Mouse (Mus musculus) megakaryocyte progenitor cell, adult 5-6 weeks (primary cell): ENCODE measurements around the gene Gm49373. TPM values are rescaled to one million over a fixed set of nuclear protein-coding genes. Genes with fewer than 3 reads are reported as not detected.

Source experiments
- ATAC-seq: replicated peaks from 2 replicates; pipeline ENCODE4 v1.8.0; 2016; ENCODE audit warnings: mild to moderate bottlenecking, moderate TSS enrichment, inconsistent platforms; ENCODE audit not compliant: poor library complexity
- total RNA-seq, 2 experiments: library from RNA; stranded (forward) in 1 of 2; stranded (reverse) in 1 of 2; fragments of 157-497, 149-512 nt in 1 of 2; fragments of 200-1000 nt in 1 of 2; gene quantifications; 2 replicates each; pipeline versions ENCODE4 v1.2.3 to v1.2.4; 2015 to 2017

Gene Gm49373
- total RNA-seq, 2 experiments from 2014 or later: 1.0 TPM; not detected in 1

GRCm38 (mm10) chr9:21029291-21030054 is 43.4 kb downstream of the Gm49373 start, which contains the start of gene Icam4:
Icam4 (plus strand) TSS chr9:21029373.
- ATAC-seq: peak; percentile 53

- no peak for ATAC-seq
These were observed 44.3 kb downstream of the Gm49373 start for GRCm38 (mm10) chr9:21028560-21029110.

DNA sequence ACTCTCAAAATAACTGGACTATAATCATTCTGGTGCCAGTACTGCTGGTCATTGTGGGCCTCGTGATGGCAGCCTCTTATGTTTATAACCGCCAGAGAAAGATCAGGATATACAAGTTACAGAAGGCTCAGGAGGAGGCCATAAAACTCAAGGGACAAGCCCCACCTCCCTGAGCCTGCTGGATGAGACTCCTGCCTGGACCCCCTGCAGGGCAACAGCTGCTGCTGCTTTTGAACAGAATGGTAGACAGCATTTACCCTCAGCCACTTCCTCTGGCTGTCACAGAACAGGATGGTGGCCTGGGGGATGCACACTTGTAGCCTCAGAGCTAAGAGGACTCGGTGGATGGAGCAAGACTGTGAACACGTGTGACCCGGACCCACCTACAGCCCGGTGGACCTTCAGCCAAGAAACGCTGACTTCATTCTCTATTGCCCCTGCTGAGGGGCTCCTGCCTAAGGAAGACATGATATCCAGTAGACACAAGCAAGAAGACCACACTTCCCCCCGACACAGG is 45.1 kb downstream of the Gm49373 start:
- ATAC-seq: no peak

DNA sequence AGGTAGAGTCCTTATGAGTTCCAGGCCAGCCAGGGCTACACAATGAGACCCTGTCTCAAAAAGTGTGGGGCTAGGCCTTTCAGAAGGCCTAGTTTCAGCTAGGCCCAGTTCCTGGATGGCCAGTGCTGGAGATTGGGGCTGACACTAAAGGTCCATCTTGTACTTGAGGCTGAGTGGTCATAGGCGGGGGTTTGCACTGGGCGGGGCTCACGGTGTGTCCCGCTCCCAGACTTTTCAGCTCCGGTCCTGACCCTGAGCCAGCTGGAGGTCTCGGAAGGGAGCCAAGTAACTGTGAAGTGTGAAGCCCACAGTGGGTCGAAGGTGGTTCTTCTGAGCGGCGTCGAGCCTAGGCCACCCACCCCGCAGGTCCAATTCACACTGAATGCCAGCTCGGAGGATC is 46.0 kb downstream of the Gm49373 start:
- ATAC-seq: no peak

- no peak for ATAC-seq
These were observed 47.6 kb downstream of the Gm49373 start for GRCm38 (mm10) chr9:21025258-21025810.

- ATAC-seq: no peak
These were observed 50.2 kb downstream of the Gm49373 start for GRCm38 (mm10) chr9:21022726-21023125.

- no peak for ATAC-seq
These were observed 50.6 kb downstream of the Gm49373 start for GRCm38 (mm10) chr9:21022288-21022687.

GRCm38 (mm10) chr9:21021363-21021762 is 51.5 kb downstream of the Gm49373 start:
- ATAC-seq: no peak

DNA sequence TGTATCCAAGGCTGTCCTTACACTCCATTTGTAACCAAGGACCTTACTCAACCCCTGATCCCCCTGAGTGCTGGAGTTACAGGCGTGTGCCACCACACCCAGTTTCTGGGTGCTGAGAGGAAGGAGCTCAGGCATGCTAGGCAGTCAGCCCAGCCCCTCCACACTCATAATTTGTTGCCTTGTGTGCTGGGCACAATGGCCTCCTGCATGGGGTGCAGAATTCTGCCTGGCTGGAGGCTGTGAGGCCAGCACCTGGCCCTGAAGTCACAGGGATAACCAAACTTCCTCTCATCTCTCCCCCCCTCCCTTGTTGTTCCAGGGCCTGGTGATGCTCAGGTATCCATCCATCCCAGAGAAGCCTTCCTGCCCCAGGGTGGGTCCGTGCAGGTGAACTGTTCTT is 54.3 kb downstream of the Gm49373 start:
- no peak for ATAC-seq

DNA sequence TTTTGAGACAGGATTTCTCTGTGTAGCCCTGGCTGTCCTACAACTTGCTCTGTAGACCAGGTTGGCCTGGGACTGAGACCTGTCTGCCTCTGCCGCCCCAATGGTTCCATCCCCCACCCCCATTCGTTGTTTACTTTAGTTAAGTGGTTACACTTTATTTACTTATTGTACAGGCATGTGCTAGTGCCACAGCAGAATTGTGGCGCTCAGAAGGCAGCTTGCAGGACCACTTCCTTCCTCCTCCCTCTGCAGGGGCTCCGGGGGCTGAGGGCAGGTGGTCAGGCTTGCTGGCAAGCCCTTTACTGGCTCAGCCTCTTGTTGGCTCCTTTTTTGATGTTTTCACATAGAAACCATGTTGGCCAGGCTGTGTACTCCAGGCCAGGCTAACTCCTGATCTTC is 55.7 kb downstream of the Gm49373 start:
- ATAC-seq: no peak

GRCm38 (mm10) chr9:21016331-21017176 is 56.3 kb downstream of the Gm49373 start:
- ATAC-seq: no peak

GRCm38 (mm10) chr9:21015571-21016130 is 57.2 kb downstream of the Gm49373 start, which contains the start of gene Icam1:
Icam1 (plus strand) TSS chr9:21015985.
- peak; percentile 43 for ATAC-seq

- peak; percentile 68 for ATAC-seq
These were observed 58.0 kb downstream of the Gm49373 start for GRCm38 (mm10) chr9:21014691-21015570.

Other genes starting within 250 kb of the Gm49373 start
- 11.8 and 16.3 TPM in 2 replicates for gene A230050P20Rik, start 204.5 kb downstream of the Gm49373 start, total RNA-seq (2015)
- gene A230050P20Rik, start 204.5 kb downstream of the Gm49373 start, total RNA-seq (2017): 18.1 and 24.1 TPM in 2 replicates
- gene Angptl6, start 193.4 kb downstream of the Gm49373 start, total RNA-seq (2015): 0.73 and 0.81 TPM in 2 replicates
- gene Angptl6, start 193.4 kb downstream of the Gm49373 start, total RNA-seq (2017): 0.54 and 0.87 TPM in 2 replicates
- gene Ppan, start 184.9 kb downstream of the Gm49373 start, total RNA-seq (2015): 46.8 and 49.6 TPM in 2 replicates
- 147 and 151 TPM in 2 replicates for gene Ppan, start 184.9 kb downstream of the Gm49373 start, total RNA-seq (2017)
- 211 and 217 TPM in 2 replicates for gene Eif3g, start 174.5 kb downstream of the Gm49373 start, total RNA-seq (2015)
- gene Eif3g, start 174.5 kb downstream of the Gm49373 start, total RNA-seq (2017): 234 and 248 TPM in 2 replicates
- gene Dnmt1, start 113.2 kb downstream of the Gm49373 start, total RNA-seq (2015): 109 and 114 TPM in 2 replicates
- gene Dnmt1, start 113.2 kb downstream of the Gm49373 start, total RNA-seq (2017): 222 and 314 TPM in 2 replicates
- 4.7 and 5.2 TPM in 2 replicates for gene S1pr2, start 96.3 kb downstream of the Gm49373 start, total RNA-seq (2015)
- 1.8 and 2.5 TPM in 2 replicates for gene S1pr2, start 96.3 kb downstream of the Gm49373 start, total RNA-seq (2017)
- gene Mrpl4, start 70.4 kb downstream of the Gm49373 start, total RNA-seq (2015): 42.0 and 48.1 TPM in 2 replicates
- gene Mrpl4, start 70.4 kb downstream of the Gm49373 start, total RNA-seq (2017): 44.1 and 50.7 TPM in 2 replicates
- 5.3 and 6.9 TPM in 2 replicates for gene Icam1, start 57.1 kb downstream of the Gm49373 start, total RNA-seq (2015)
- gene Icam1, start 57.1 kb downstream of the Gm49373 start, total RNA-seq (2017): 9.2 and 9.8 TPM in 2 replicates
- gene Icam4, start 43.7 kb downstream of the Gm49373 start, total RNA-seq (2015): 4.5 and 7.8 TPM in 2 replicates
- 3.7 and 4.0 TPM in 2 replicates for gene Icam4, start 43.7 kb downstream of the Gm49373 start, total RNA-seq (2017)
- gene Icam5, start 41.0 kb downstream of the Gm49373 start, total RNA-seq (2015): not detected in 2 replicates
- 0.21 and 0.24 TPM in 2 replicates for gene Icam5, start 41.0 kb downstream of the Gm49373 start, total RNA-seq (2017)
- gene Zglp1, start 6.0 kb downstream of the Gm49373 start, total RNA-seq (2015): 1.6 TPM in 1 of 2 replicates, not detected in the other
- gene Zglp1, start 6.0 kb downstream of the Gm49373 start, total RNA-seq (2017): 0.96 TPM in 1 of 2 replicates, not detected in the other
- 20.5 and 25.2 TPM in 2 replicates for gene Fdx1l, start 518 bp upstream of the Gm49373 start, total RNA-seq (2015)
- gene Fdx1l, start 518 bp upstream of the Gm49373 start, total RNA-seq (2017): 41.5 and 64.8 TPM in 2 replicates
- gene Gm38431, start 18.9 kb upstream of the Gm49373 start, total RNA-seq (2015): 64.5 and 66.7 TPM in 2 replicates
- gene Gm38431, start 18.9 kb upstream of the Gm49373 start, total RNA-seq (2017): 4.0 and 4.5 TPM in 2 replicates
- gene Raver1, start 18.9 kb upstream of the Gm49373 start, total RNA-seq (2015): 48.4 and 60.3 TPM in 2 replicates
- gene Raver1, start 18.9 kb upstream of the Gm49373 start, total RNA-seq (2017): 28.4 and 30.0 TPM in 2 replicates
- 12.0 and 12.5 TPM in 2 replicates for gene Tyk2, start 58.1 kb upstream of the Gm49373 start, total RNA-seq (2015)
- gene Tyk2, start 58.1 kb upstream of the Gm49373 start, total RNA-seq (2017): 16.7 and 17.9 TPM in 2 replicates
- 69.7 and 72.1 TPM in 2 replicates for gene Cdc37, start 76.9 kb upstream of the Gm49373 start, total RNA-seq (2015)
- 283 and 351 TPM in 2 replicates for gene Cdc37, start 76.9 kb upstream of the Gm49373 start, total RNA-seq (2017)
- gene Pde4a, start 92.6 kb upstream of the Gm49373 start, total RNA-seq (2015): 11.8 and 15.2 TPM in 2 replicates
- 4.0 and 5.0 TPM in 2 replicates for gene Pde4a, start 92.6 kb upstream of the Gm49373 start, total RNA-seq (2017)
- 17.2 and 18.3 TPM in 2 replicates for gene Keap1, start 166.3 kb upstream of the Gm49373 start, total RNA-seq (2015)
- gene Keap1, start 166.3 kb upstream of the Gm49373 start, total RNA-seq (2017): 35.3 and 38.4 TPM in 2 replicates
- 0.10 TPM in 1 of 2 replicates, not detected in the other for gene S1pr5, start 175.3 kb upstream of the Gm49373 start, total RNA-seq (2015)
- 0.29 TPM in 1 of 2 replicates, not detected in the other for gene S1pr5, start 175.3 kb upstream of the Gm49373 start, total RNA-seq (2017)
- 3.9 and 5.0 TPM in 2 replicates for gene Atg4d, start 192.2 kb upstream of the Gm49373 start, total RNA-seq (2015)
- 6.1 and 7.0 TPM in 2 replicates for gene Atg4d, start 192.2 kb upstream of the Gm49373 start, total RNA-seq (2017)
- 33.8 and 38.8 TPM in 2 replicates for gene Kri1, start 214.9 kb upstream of the Gm49373 start, total RNA-seq (2015)
- 83.1 and 87.6 TPM in 2 replicates for gene Kri1, start 214.9 kb upstream of the Gm49373 start, total RNA-seq (2017)
- gene Cdkn2d, start 218.3 kb upstream of the Gm49373 start, total RNA-seq (2015): 24.1 and 24.3 TPM in 2 replicates
- gene Cdkn2d, start 218.3 kb upstream of the Gm49373 start, total RNA-seq (2017): 11.2 and 16.1 TPM in 2 replicates
- gene Ap1m2, start 239.2 kb upstream of the Gm49373 start, total RNA-seq (2015): 0.32 and 0.57 TPM in 2 replicates
- gene Ap1m2, start 239.2 kb upstream of the Gm49373 start, total RNA-seq (2017): 0.44 and 2.8 TPM in 2 replicates
- 80.9 and 85.5 TPM in 2 replicates for gene Slc44a2, start 247.6 kb upstream of the Gm49373 start, total RNA-seq (2015)
- gene Slc44a2, start 247.6 kb upstream of the Gm49373 start, total RNA-seq (2017): 66.8 and 68.2 TPM in 2 replicates